Mouse (Mus musculus): ENCODE data around the gene Camsap3. TPM values are rescaled to one million over a fixed set of nuclear protein-coding genes. Genes with fewer than 3 reads are reported as not detected.

Camsap3 gene
- polyA plus RNA-seq (2014; fragmentation: Nextera tagmentation; extraction: Ambion mirVana), result 13.7 and 14.5 TPM in 2 replicates

- peak within 1 kb of the TSS; percentile 44 for H3K27ac ChIP-seq (ENCODE audit: low read depth, low read length)
Observed at GRCm38 (mm10) chr8:3586993-3587390, at the start of gene Camsap3. Gene Camsap3 (plus strand): TSS chr8:3587293.

GRCm38 (mm10) chr8:3537666-3538065, 49.4 kb upstream of the Camsap3 start:
- no peaks in the 10 kb centered on the region for H3K27me3 ChIP-seq (ENCODE audit: control insufficient read depth, insufficient read depth, low read length)
- H3K9ac ChIP-seq (ENCODE audit: low read length), result no peak overlapping the region
- H3K36me3 ChIP-seq (ENCODE audit: control insufficient read depth, insufficient read depth, low read length), result peaks cover 3% of the 10 kb centered on the region
- H3K4me2 ChIP-seq (ENCODE audit: low read depth), result no peak overlapping the region
- 96% methylated on average over 24 of the region's 26 CpGs for WGBS
- no peaks in the 10 kb centered on the region for H3K9me3 ChIP-seq (ENCODE audit: control insufficient read depth, low read length)
- H3K4me3 ChIP-seq (ENCODE audit: low read depth, low read length), result no peak overlapping the region
- H3K4me1 ChIP-seq (ENCODE audit: control insufficient read depth, insufficient read depth, low read length), result no peaks in the 10 kb centered on the region
- DNase-seq (ENCODE audit: low spot score), result no peak
- no peak for ATAC-seq (ENCODE audit: insufficient read depth, low FRiP score, low TSS enrichment)
- no peak overlapping the region for H3K27ac ChIP-seq (ENCODE audit: low read depth, low read length)

More at GRCm38 (mm10) chr8:3586993-3587390, at the start of gene Camsap3:
- H3K27me3 ChIP-seq (ENCODE audit: control insufficient read depth, insufficient read depth, low read length), result peaks cover 2% of the 10 kb centered on the region; the same call in 1 of the 2 replicates
- DNase-seq (ENCODE audit: low spot score) (no peak), ATAC-seq (ENCODE audit: insufficient read depth, low FRiP score, low TSS enrichment) (no peak)
- no peaks in the 10 kb centered on the region for H3K4me1 ChIP-seq (ENCODE audit: control insufficient read depth, insufficient read depth, low read length)
- peak within 1 kb of the TSS; percentile 81 for H3K4me3 ChIP-seq (ENCODE audit: low read depth, low read length)
- peak within 1 kb of the TSS; percentile 78 for H3K9ac ChIP-seq (ENCODE audit: low read length)
- H3K36me3 ChIP-seq (ENCODE audit: control insufficient read depth, insufficient read depth, low read length), result no peaks in the 10 kb centered on the region
- 7% methylated on average over 7 of the region's 7 CpGs for WGBS
- no peaks in the 10 kb centered on the region for H3K9me3 ChIP-seq (ENCODE audit: control insufficient read depth, low read length)
- peak within 1 kb of the TSS; percentile 66 for H3K4me2 ChIP-seq (ENCODE audit: low read depth)

- 84% methylated on average over 7 of the region's 7 CpGs for WGBS
Observed at GRCm38 (mm10) chr8:3539146-3539545, 47.9 kb upstream of the Camsap3 start.

GRCm38 (mm10) chr8:3540076-3540475, 47.0 kb upstream of the Camsap3 start:
- ATAC-seq (ENCODE audit: insufficient read depth, low FRiP score, low TSS enrichment), result no peak

More at GRCm38 (mm10) chr8:3539146-3539545, 47.9 kb upstream of the Camsap3 start:
- Histone ChIP-seq H3K9me3 (ENCODE audit: control insufficient read depth, low read length) (no peaks in the 10 kb centered on the region), H3K27ac (ENCODE audit: low read depth, low read length) (no peak overlapping the region), H3K9ac (ENCODE audit: low read length) (no peak overlapping the region), H3K4me1 (ENCODE audit: control insufficient read depth, insufficient read depth, low read length) (no peaks in the 10 kb centered on the region), H3K27me3 (ENCODE audit: control insufficient read depth, insufficient read depth, low read length) (no peaks in the 10 kb centered on the region), H3K36me3 (ENCODE audit: control insufficient read depth, insufficient read depth, low read length) (peaks cover 5% of the 10 kb centered on the region), H3K4me3 (ENCODE audit: low read depth, low read length) (no peak overlapping the region), H3K4me2 (ENCODE audit: low read depth) (no peak overlapping the region)
- ATAC-seq (ENCODE audit: insufficient read depth, low FRiP score, low TSS enrichment) (no peak), DNase-seq (ENCODE audit: low spot score) (no peak)

GRCm38 (mm10) chr8:3546511-3546910, 40.6 kb upstream of the Camsap3 start:
- WGBS, result 87% methylated on average over 2 of the region's 2 CpGs
- no peak overlapping the region for H3K27ac ChIP-seq (ENCODE audit: low read depth, low read length)
- ATAC-seq (ENCODE audit: insufficient read depth, low FRiP score, low TSS enrichment) (no peak), DNase-seq (ENCODE audit: low spot score) (no peak)
- H3K4me3 ChIP-seq (ENCODE audit: low read depth, low read length), result no peak overlapping the region
- H3K36me3 ChIP-seq (ENCODE audit: control insufficient read depth, insufficient read depth, low read length), result peaks cover 2% of the 10 kb centered on the region
- no peaks in the 10 kb centered on the region for H3K4me1 ChIP-seq (ENCODE audit: control insufficient read depth, insufficient read depth, low read length)
- no peak overlapping the region for H3K4me2 ChIP-seq (ENCODE audit: low read depth)
- no peaks in the 10 kb centered on the region for H3K27me3 ChIP-seq (ENCODE audit: control insufficient read depth, insufficient read depth, low read length)
- no peaks in the 10 kb centered on the region; the same call in 1 of the 2 replicates for H3K9me3 ChIP-seq (ENCODE audit: control insufficient read depth, low read length)
- H3K9ac ChIP-seq (ENCODE audit: low read length), result no peak overlapping the region

More at GRCm38 (mm10) chr8:3540076-3540475, 47.0 kb upstream of the Camsap3 start:
- Histone ChIP-seq H3K4me1 (ENCODE audit: control insufficient read depth, insufficient read depth, low read length) (no peaks in the 10 kb centered on the region), H3K9ac (ENCODE audit: low read length) (no peak overlapping the region), H3K4me3 (ENCODE audit: low read depth, low read length) (no peak overlapping the region), H3K27ac (ENCODE audit: low read depth, low read length) (no peak overlapping the region), H3K27me3 (ENCODE audit: control insufficient read depth, insufficient read depth, low read length) (no peaks in the 10 kb centered on the region), H3K9me3 (ENCODE audit: control insufficient read depth, low read length) (no peaks in the 10 kb centered on the region; the same call in 1 of the 2 replicates), H3K36me3 (ENCODE audit: control insufficient read depth, insufficient read depth, low read length) (peaks cover 5% of the 10 kb centered on the region), H3K4me2 (ENCODE audit: low read depth) (no peak overlapping the region)
- 86% methylated on average over 4 of the region's 4 CpGs for WGBS
- no peak for DNase-seq (ENCODE audit: low spot score)

- H3K27me3 ChIP-seq (ENCODE audit: control insufficient read depth, insufficient read depth, low read length), result no peaks in the 10 kb centered on the region
- no peak for ATAC-seq (ENCODE audit: insufficient read depth, low FRiP score, low TSS enrichment)
- H3K4me3 ChIP-seq (ENCODE audit: low read depth, low read length), result no peak overlapping the region
- no peaks in the 10 kb centered on the region for H3K4me1 ChIP-seq (ENCODE audit: control insufficient read depth, insufficient read depth, low read length)
- no peak overlapping the region for H3K4me2 ChIP-seq (ENCODE audit: low read depth)
- 82% methylated on average over 1 of the region's 1 CpGs for WGBS
- H3K9me3 ChIP-seq (ENCODE audit: control insufficient read depth, low read length), result no peaks in the 10 kb centered on the region
- no peak for DNase-seq (ENCODE audit: low spot score)
- H3K27ac ChIP-seq (ENCODE audit: low read depth, low read length), result no peak overlapping the region
- no peak overlapping the region for H3K9ac ChIP-seq (ENCODE audit: low read length)
- no peaks in the 10 kb centered on the region for H3K36me3 ChIP-seq (ENCODE audit: control insufficient read depth, insufficient read depth, low read length)
Observed at GRCm38 (mm10) chr8:3552240-3552639, 34.9 kb upstream of the Camsap3 start.

- DNase-seq (ENCODE audit: low spot score) (no peak), ATAC-seq (ENCODE audit: insufficient read depth, low FRiP score, low TSS enrichment) (peak; percentile 90)
- Histone ChIP-seq H3K9me3 (ENCODE audit: control insufficient read depth, low read length) (no peaks in the 10 kb centered on the region), H3K36me3 (ENCODE audit: control insufficient read depth, insufficient read depth, low read length) (no peaks in the 10 kb centered on the region), H3K27ac (ENCODE audit: low read depth, low read length) (no peak overlapping the region), H3K4me1 (ENCODE audit: control insufficient read depth, insufficient read depth, low read length) (no peaks in the 10 kb centered on the region), H3K9ac (ENCODE audit: low read length) (no peak overlapping the region), H3K4me3 (ENCODE audit: low read depth, low read length) (no peak overlapping the region), H3K27me3 (ENCODE audit: control insufficient read depth, insufficient read depth, low read length) (no peaks in the 10 kb centered on the region), H3K4me2 (ENCODE audit: low read depth) (no peak overlapping the region)
- 64% methylated on average over 4 of the region's 4 CpGs for WGBS
Observed at GRCm38 (mm10) chr8:3556114-3556513, 31.0 kb upstream of the Camsap3 start.

- peak within 1 kb of the TSS; percentile 23 for H3K4me3 ChIP-seq (ENCODE audit: low read depth, low read length)
- DNase-seq (ENCODE audit: low spot score) (peak; percentile 39), ATAC-seq (ENCODE audit: insufficient read depth, low FRiP score, low TSS enrichment) (peak; percentile 88)
- H3K9me3 ChIP-seq (ENCODE audit: control insufficient read depth, low read length), result no peaks in the 10 kb centered on the region
- H3K9ac ChIP-seq (ENCODE audit: low read length), result peak within 1 kb of the TSS; percentile 44
- no peak within 1 kb of the TSS for H3K27ac ChIP-seq (ENCODE audit: low read depth, low read length)
- no peaks in the 10 kb centered on the region for H3K4me1 ChIP-seq (ENCODE audit: control insufficient read depth, insufficient read depth, low read length)
- H3K36me3 ChIP-seq (ENCODE audit: control insufficient read depth, insufficient read depth, low read length), result no peaks in the 10 kb centered on the region
- H3K27me3 ChIP-seq (ENCODE audit: control insufficient read depth, insufficient read depth, low read length), result no peaks in the 10 kb centered on the region
- WGBS, result 2% methylated on average over 12 of the region's 12 CpGs
- peak within 1 kb of the TSS; percentile 41 for H3K4me2 ChIP-seq (ENCODE audit: low read depth)
Observed at GRCm38 (mm10) chr8:3567641-3568371, 19.3 kb upstream of the Camsap3 start, which contains the start of gene C330021F23Rik. Gene C330021F23Rik (plus strand): TSS chr8:3567990.

GRCm38 (mm10) chr8:3568378-3568777, 18.7 kb upstream of the Camsap3 start:
- peak overlapping the region; percentile 44 for H3K9ac ChIP-seq (ENCODE audit: low read length)

More at GRCm38 (mm10) chr8:3568378-3568777, 18.7 kb upstream of the Camsap3 start:
- Histone ChIP-seq H3K36me3 (ENCODE audit: control insufficient read depth, insufficient read depth, low read length) (no peaks in the 10 kb centered on the region), H3K4me3 (ENCODE audit: low read depth, low read length) (peak overlapping the region; percentile 23), H3K9me3 (ENCODE audit: control insufficient read depth, low read length) (no peaks in the 10 kb centered on the region), H3K4me2 (ENCODE audit: low read depth) (peak overlapping the region; percentile 41), H3K4me1 (ENCODE audit: control insufficient read depth, insufficient read depth, low read length) (no peaks in the 10 kb centered on the region), H3K27me3 (ENCODE audit: control insufficient read depth, insufficient read depth, low read length) (no peaks in the 10 kb centered on the region), H3K27ac (ENCODE audit: low read depth, low read length) (no peak overlapping the region)
- ATAC-seq (ENCODE audit: insufficient read depth, low FRiP score, low TSS enrichment) (no peak), DNase-seq (ENCODE audit: low spot score) (no peak)
- WGBS, result 8% methylated on average over 7 of the region's 7 CpGs

Data from neural tube, embryonic 11.5 days (tissue).